Mouse (Mus musculus) common myeloid progenitor, adult 5-6 weeks (primary cell): ENCODE measurements around the gene Dkk1. TPM values are rescaled to one million over a fixed set of nuclear protein-coding genes. Genes with fewer than 3 reads are reported as not detected.
"Not testable (repeated sequence)": the region's sequence is repeated elsewhere in the genome, so short reads cannot be mapped to it uniquely, and the experiment has no call there.

ENCODE experiments used
- ATAC-seq: replicated peaks from 2 replicates; pipeline ENCODE4 v1.8.0; 2016; ENCODE audit warnings: low read depth, mild to moderate bottlenecking, moderate TSS enrichment, inconsistent platforms; ENCODE audit not compliant: poor library complexity, severe bottlenecking
- total RNA-seq: library from RNA; stranded (forward); fragments of 200-1000, 187-1606 nt; gene quantifications from 2 replicates; pipeline ENCODE4 v1.2.3, GENCODE M21; 2017

Dkk1 gene
- not detected in 2 replicates for total RNA-seq

- ATAC-seq, result peak; percentile 55
Observed at GRCm38 (mm10) chr19:30549044-30549853, at the start of gene Dkk1. Gene Dkk1 (minus strand): TSS chr19:30549665.

- no peak for ATAC-seq
Observed at GRCm38 (mm10) chr19:30586366-30586765, 36.9 kb upstream of the Dkk1 start.

DNA sequence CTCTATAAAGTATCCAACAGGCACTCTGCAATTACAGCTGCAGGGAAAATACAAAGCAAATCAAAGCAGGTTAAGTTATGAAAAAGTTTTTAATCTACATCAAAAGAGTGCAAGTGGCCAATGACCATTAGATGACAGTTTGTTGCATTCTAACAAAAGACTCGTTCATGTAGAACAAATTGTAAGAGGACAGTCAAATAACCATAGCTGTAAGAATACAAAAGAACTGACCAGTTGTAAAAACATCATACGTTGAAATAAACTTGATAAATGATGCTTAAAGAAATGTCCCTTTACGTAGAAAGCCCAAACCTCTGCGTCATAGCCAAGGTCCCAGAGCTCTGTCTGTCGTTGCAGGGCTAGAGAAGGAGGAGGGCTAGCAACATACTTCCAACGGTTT, 15.1 kb upstream of the Dkk1 start:
- no peak for ATAC-seq

DNA sequence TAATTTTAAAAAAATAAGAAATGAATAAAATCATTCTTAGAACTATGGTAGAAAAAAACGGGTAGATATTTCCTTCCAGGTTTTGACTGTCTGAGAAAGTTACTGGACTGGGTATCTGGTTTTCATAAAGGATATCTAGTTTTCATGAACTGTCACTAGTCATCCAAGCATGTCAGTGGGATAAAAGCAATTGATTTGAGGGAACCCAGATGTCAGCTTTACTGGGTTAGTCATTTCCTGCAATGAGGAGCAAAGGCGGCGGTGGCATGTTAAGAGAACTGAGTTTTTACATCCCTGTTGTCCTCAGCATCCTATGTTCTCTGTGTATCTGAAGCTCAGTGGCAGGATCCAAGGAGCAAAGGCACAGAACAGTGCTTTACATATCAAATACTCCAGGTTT, 14.4 kb upstream of the Dkk1 start:
- ATAC-seq, result no peak

DNA sequence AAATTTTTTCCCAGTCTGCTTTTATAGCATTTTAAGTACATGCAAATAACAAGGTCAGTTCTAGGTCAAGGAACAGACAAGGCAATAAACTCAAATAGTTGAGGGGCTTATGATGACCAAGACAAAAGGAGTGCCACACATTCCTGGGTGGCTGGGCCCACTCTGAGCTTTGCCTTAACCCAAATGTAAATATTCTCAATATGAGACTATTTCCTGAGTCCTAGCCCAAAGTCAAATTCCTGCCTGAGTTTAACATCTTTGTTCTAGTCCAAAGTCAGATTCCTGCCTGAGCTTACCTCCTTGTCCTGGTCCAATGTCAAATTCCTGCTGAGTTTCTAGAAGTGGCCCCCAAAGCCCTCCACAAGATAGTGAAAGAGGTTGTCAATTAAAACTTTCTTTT, 8.6 kb upstream of the Dkk1 start:
- ATAC-seq, result no peak

DNA sequence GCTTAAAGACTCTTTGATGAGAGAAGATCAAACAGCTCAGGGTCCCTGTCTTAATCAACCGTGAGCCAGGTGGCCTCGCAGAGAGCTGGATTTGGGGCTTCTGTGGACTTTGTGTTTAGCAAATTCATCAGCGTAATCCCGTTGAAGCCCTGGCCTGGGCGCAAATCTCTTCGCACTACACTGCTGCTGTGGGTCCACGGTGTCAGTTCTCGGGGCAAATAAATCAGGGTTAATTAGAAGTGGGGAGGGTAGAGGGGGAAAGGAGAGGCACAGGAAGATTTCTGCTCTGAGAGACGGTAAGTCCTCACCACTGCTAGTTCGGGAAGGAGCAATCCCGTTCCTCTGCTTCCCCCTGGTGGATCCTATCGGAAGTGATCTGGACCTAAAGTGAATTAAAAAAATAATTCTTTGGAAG, 5.0 kb upstream of the Dkk1 start:
- ATAC-seq, result peak; percentile 85

- no peak for ATAC-seq
Observed at GRCm38 (mm10) chr19:30553740-30554139, 4.3 kb upstream of the Dkk1 start.

DNA sequence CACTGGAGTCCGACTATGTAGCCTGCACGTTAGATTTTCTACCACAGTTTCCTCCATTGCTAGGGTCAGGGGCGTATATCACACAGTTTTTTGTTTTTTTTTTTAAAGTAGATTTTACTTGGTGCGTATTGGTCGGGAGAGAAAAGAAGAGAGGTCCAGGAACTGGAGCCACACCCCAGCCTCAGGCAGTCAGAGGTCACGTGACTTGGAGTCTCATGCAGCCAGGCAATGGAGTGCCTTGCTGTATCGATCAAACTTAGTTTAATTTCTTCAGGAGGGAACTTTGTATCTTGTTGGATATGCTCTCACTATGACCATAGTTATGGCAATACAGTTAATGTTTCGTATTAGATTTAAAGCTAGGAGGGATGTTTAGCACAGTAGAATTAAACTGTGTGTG, 2.8 kb upstream of the Dkk1 start:
- ATAC-seq, result no peak

DNA sequence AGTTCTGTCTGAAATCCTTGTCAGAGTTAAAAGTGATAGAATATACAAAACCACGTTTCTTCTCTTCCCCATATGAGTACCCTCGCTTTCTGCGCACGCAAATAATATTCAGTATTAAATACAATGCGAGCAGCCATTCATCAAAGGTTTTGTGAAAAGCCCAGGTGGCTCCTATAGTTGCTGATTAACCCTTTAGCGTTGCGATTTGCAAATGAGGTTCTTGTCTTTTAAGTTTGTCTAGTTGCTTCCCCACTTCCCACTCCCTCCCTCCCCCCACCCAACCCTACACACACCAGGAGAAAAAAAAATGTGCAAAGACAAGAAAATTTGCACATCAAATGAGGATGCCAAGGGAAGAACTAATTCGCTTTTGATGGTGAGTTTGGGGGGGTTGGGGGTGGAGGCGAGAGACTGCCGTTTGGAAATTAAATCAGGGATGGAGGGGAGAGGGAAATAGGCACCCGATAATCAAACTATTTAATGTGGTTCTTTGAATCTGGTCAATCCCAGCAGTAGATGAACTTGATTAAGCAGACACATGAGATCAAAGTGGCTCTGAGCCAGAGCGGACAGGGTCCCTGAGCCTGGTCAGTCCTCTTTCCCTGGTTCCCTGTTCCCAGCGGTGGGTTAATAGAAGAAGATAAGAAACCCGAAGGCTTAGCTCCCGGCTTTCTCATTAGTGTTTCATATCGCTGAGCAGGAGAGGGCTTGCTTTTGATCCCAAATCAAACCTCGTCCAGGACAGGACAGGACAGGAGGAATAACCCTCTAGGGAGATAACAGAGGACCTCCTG, 586 bp upstream of the Dkk1 start:
- no peak for ATAC-seq

DNA sequence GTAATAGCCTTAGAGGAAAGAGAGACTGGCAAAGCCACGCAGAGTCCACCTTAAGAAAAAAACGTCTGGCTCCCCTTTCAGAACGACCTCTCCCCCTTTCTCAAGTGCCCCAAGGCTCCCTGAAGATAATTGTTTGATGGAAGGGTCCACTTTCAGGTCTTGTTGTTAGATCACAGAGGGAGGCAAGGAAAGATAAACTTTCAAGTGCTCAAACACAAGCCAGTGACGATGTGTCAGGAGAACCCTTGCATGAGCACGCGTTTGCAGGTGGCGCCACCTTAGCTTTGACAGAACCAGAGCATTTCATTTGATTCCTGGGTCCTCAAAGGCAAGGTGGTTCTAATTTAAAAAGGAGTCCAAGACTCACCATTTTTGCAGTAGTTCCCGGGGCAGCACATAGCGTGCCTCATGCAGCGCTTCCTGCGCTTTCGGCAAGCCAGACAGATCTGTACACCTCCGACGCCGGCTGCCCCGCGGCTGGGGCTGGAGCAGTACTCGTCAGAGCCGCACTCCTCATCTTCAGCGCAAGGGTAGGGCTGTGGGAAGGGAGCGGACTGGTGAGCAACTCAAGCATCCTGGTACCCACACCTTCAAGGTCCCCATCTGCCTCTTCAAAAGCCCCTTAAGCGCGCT, 938 bp downstream of the Dkk1 start:
- ATAC-seq, result peak; percentile 62

DNA sequence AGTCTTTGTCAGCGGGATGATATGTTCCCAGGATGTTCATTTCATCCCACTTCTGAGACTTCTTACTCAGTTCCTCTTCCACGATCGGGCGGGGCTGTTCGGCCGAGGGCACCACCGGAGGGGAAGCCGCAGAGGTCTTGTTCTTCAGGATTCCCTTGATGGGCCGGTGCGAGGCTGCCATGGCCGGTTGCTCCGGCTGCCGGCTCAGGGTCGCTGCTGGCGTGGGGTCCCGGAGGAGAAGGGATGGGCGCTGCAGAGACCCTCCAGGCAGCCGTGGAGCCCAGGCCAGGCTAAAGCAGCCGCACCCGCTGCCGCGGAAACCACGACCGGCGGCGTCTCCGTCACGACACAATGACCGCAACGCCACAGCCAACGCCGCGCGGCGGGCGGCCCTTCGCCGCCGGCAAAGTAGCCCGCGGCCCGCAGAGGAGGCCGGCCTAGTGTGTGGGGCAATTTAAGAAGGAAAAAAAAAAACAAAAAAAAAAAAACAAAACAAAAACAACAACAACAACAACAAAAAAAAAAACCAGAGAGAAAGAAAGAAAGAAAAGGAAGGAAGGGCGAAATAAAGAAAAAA, 10.0 kb downstream of the Dkk1 start:
- not testable (repeated sequence) for ATAC-seq

GRCm38 (mm10) chr19:30516771-30517170, 32.7 kb downstream of the Dkk1 start:
- ATAC-seq, result no peak

GRCm38 (mm10) chr19:30510481-30510880, 39.0 kb downstream of the Dkk1 start:
- ATAC-seq, result no peak

DNA sequence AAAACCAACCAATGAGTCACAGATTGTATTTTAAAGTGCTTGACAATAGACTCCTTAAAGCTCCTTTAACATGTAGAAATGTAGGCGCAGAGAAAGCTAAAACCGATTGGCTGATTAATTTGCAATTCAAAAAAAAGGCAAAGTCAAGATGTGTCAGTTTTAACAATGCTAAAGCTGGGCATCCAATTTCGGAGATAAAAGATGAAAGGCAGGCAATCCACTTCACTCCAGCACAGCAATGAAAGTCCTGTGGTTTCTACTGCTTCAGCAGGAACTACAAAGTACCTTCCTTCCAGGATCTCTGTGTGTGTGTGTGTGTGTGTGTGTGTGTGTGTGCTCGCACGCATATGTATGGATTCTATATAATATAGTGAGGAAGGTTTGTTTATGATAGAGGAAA, 44.0 kb downstream of the Dkk1 start:
- no peak for ATAC-seq
